Mouse (Mus musculus): ENCODE measurements around the gene Rph3al. TPM values are rescaled to one million over a fixed set of nuclear protein-coding genes. Genes with fewer than 3 reads are reported as not detected.

Rph3al gene
- polyA plus RNA-seq, 1 experiment from 2014 or later, result 2.6 TPM

DNA sequence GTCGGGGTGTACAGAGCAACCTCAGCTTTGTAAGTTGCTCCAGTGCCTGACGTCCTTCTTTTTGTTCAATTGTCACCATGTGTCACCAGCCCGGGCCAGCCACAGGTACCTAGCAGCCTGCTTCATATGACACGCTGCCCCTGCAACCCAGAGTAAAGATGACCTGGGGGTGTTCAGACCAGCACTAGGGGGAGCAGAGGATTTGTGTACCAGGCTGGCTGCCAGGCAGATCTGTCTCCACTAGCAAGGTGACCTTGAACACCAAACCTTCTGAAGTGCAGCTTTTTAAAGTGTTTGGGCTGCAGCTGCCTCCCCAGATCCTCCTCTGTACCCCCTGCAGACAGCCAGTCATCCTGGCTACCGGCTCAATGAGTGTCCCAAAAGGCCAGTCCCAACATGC, 9.0 kb upstream of the Rph3al start:
- whole genome bisulfite sequencing, result 30% methylated on average over 5 of the region's 5 CpGs

GRCm38 (mm10) chr11:75945805-75946450, 7.7 kb upstream of the Rph3al start:
- H3K27me3 ChIP-seq, result no peaks in the 10 kb centered on the region
- peaks cover 5% of the 10 kb centered on the region; the same call in 1 of the 2 replicates for H3K9me3 ChIP-seq
- ATAC-seq (ENCODE audit: low FRiP score, low read depth), result no peak
- peaks cover 21% of the 10 kb centered on the region for H3K4me1 ChIP-seq
- 0 out of 2 replicates have a peak overlapping the region, but pooled peaks have one; percentile 20 for H3K9ac ChIP-seq
- WGBS, result 14% methylated on average over 9 of the region's 9 CpGs
- H3K27ac ChIP-seq, result no peak overlapping the region
- no peak overlapping the region for H3K4me3 ChIP-seq
- no peak overlapping the region for H3K4me2 ChIP-seq (replicated peaks)
- H3K36me3 ChIP-seq, result no peaks in the 10 kb centered on the region

More for the DNA sequence above, 9.0 kb upstream of the Rph3al start:
- Histone ChIP-seq H3K9me3 (peaks cover 5% of the 10 kb centered on the region; the same call in 1 of the 2 replicates), H3K4me3 (no peak overlapping the region), H3K4me2 (replicated peaks) (no peak overlapping the region), H3K36me3 (no peaks in the 10 kb centered on the region), H3K27me3 (no peaks in the 10 kb centered on the region), H3K27ac (no peak overlapping the region), H3K4me1 (peaks cover 21% of the 10 kb centered on the region), H3K9ac (no peak overlapping the region)
- no peak for ATAC-seq (ENCODE audit: low FRiP score, low read depth)

- Histone ChIP-seq H3K9ac (peak overlapping the region; percentile 36; the same call in 1 of the 2 replicates), H3K27me3 (no peaks in the 10 kb centered on the region), H3K36me3 (no peaks in the 10 kb centered on the region), H3K9me3 (no peaks in the 10 kb centered on the region), H3K27ac (peak overlapping the region; percentile 39; the same call in 1 of the 2 replicates), H3K4me3 (no peak overlapping the region), H3K4me2 (replicated peaks) (peak overlapping the region; percentile 43), H3K4me1 (peaks cover 39% of the 10 kb centered on the region)
- 26% methylated on average over 6 of the region's 6 CpGs for WGBS
- peak; percentile 88 for ATAC-seq (ENCODE audit: low FRiP score, low read depth)
These were observed 808 bp downstream of the Rph3al start for GRCm38 (mm10) chr11:75937370-75937871.

GRCm38 (mm10) chr11:75935819-75936430, 2.3 kb downstream of the Rph3al start:
- H3K9ac ChIP-seq, result no peak overlapping the region
- H3K4me2 ChIP-seq (replicated peaks), result no peak overlapping the region
- no peaks in the 10 kb centered on the region for H3K9me3 ChIP-seq
- no peak overlapping the region for H3K4me3 ChIP-seq
- H3K27me3 ChIP-seq, result no peaks in the 10 kb centered on the region
- H3K4me1 ChIP-seq, result peaks cover 49% of the 10 kb centered on the region
- H3K36me3 ChIP-seq, result no peaks in the 10 kb centered on the region
- H3K27ac ChIP-seq, result peak overlapping the region; percentile 12
- WGBS, result 52% methylated on average over 7 of the region's 7 CpGs
- ATAC-seq (ENCODE audit: low FRiP score, low read depth), result no peak

DNA sequence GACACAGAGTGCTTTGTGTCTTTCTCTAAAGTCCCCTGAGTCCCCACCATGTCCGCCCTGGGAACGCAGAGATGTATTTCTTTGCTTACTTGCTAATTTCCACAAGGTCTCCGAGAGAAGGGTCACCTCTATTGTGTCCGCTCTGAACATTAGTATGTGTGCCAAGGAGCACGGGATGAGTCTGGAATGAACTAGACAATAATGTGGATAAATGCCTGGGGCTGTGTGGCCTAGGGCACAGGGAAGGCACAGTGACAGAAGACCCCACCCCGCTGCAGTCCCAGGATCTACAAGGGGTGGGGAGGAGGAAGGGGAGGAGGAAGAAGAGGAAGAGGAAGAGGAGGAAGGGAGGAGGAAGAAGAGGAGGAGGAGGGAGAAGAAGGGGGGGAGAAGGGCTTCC, 3.8 kb downstream of the Rph3al start:
- Histone ChIP-seq H3K27ac (no peak overlapping the region), H3K4me1 (peaks cover 56% of the 10 kb centered on the region), H3K36me3 (no peaks in the 10 kb centered on the region), H3K9ac (no peak overlapping the region), H3K27me3 (no peaks in the 10 kb centered on the region), H3K4me3 (no peak overlapping the region), H3K9me3 (no peaks in the 10 kb centered on the region), H3K4me2 (replicated peaks) (no peak overlapping the region)
- 87% methylated on average over 6 of the region's 6 CpGs for WGBS
- no peak for ATAC-seq (ENCODE audit: low FRiP score, low read depth)

DNA sequence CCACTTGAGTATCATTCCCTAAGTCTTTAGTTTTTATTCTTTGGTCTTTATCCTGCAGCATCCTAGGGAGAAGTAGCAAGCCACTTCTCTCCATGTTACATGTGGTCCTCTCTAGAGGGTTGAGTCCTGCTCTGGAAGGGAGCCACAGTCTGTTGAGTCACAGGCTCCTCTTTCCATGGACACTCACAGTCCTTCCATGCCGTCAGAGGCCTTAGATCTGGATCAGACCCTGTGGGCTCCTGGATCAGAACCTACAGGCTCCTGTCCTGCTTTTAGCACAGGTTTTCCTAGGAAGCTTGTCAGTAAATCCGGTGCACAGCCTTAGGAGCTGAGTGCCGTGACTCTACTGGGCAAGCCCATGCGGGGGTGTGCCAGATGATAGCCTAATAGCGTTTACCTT, 4.9 kb downstream of the Rph3al start:
- H3K36me3 ChIP-seq, result no peaks in the 10 kb centered on the region
- H3K4me1 ChIP-seq, result peaks cover 50% of the 10 kb centered on the region
- H3K4me2 ChIP-seq (replicated peaks), result no peak overlapping the region
- 80% methylated on average over 5 of the region's 5 CpGs for WGBS
- no peak overlapping the region for H3K27ac ChIP-seq
- H3K9ac ChIP-seq, result no peak overlapping the region
- H3K27me3 ChIP-seq, result no peaks in the 10 kb centered on the region
- no peak overlapping the region for H3K4me3 ChIP-seq
- ATAC-seq (ENCODE audit: low FRiP score, low read depth), result no peak
- no peaks in the 10 kb centered on the region for H3K9me3 ChIP-seq

- Histone ChIP-seq H3K4me1 (peaks cover 39% of the 10 kb centered on the region), H3K9ac (no peak overlapping the region), H3K27ac (no peak overlapping the region), H3K4me3 (no peak overlapping the region), H3K27me3 (no peaks in the 10 kb centered on the region), H3K36me3 (no peaks in the 10 kb centered on the region), H3K4me2 (replicated peaks) (no peak overlapping the region), H3K9me3 (no peaks in the 10 kb centered on the region)
- ATAC-seq (ENCODE audit: low FRiP score, low read depth), result no peak
- WGBS, result 21% methylated on average over 11 of the region's 11 CpGs
These were observed 7.1 kb downstream of the Rph3al start for GRCm38 (mm10) chr11:75930911-75931678.

GRCm38 (mm10) chr11:75930208-75930607, 8.0 kb downstream of the Rph3al start:
- Histone ChIP-seq H3K4me1 (peaks cover 39% of the 10 kb centered on the region), H3K27ac (no peak overlapping the region), H3K9me3 (no peaks in the 10 kb centered on the region), H3K4me2 (replicated peaks) (no peak overlapping the region), H3K36me3 (no peaks in the 10 kb centered on the region), H3K9ac (no peak overlapping the region), H3K4me3 (no peak overlapping the region), H3K27me3 (no peaks in the 10 kb centered on the region)
- no peak for ATAC-seq (ENCODE audit: low FRiP score, low read depth)
- 73% methylated on average over 9 of the region's 9 CpGs for WGBS

DNA sequence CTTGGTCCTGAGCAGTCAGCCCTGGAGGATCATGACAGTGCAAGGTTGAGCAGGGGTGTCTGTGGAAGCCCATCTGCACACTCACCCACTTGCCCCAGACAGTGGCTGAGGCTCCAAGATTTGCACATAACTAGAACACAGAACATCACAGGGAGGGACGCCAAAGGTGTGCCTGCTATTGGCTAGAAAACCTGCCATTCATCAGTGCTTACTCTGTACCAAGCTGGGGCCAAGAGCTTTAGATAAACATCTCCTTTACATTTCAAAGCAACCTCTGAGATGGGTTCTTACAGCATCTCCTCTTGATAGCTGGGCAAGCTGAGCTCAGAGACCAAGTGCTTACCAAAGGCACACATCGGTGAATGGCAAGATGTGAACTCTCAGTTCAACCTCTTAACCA, 10.3 kb downstream of the Rph3al start:
- H3K9ac ChIP-seq, result no peak overlapping the region
- H3K4me1 ChIP-seq, result peaks cover 38% of the 10 kb centered on the region
- no peak overlapping the region for H3K27ac ChIP-seq
- no peak overlapping the region for H3K4me3 ChIP-seq
- 82% methylated on average over 2 of the region's 2 CpGs for WGBS
- H3K36me3 ChIP-seq, result no peaks in the 10 kb centered on the region
- no peaks in the 10 kb centered on the region for H3K9me3 ChIP-seq
- no peak for ATAC-seq (ENCODE audit: low FRiP score, low read depth)
- H3K27me3 ChIP-seq, result no peaks in the 10 kb centered on the region
- H3K4me2 ChIP-seq (replicated peaks), result no peak overlapping the region

GRCm38 (mm10) chr11:75926431-75927312, 11.6 kb downstream of the Rph3al start:
- WGBS, result 50% methylated on average over 13 of the region's 13 CpGs
- H3K4me2 ChIP-seq (replicated peaks), result no peak overlapping the region

GRCm38 (mm10) chr11:75925801-75926200, 12.4 kb downstream of the Rph3al start:
- Histone ChIP-seq H3K27ac (no peak overlapping the region), H3K36me3 (no peaks in the 10 kb centered on the region), H3K9ac (no peak overlapping the region), H3K4me3 (no peak overlapping the region), H3K4me2 (replicated peaks) (no peak overlapping the region), H3K9me3 (no peaks in the 10 kb centered on the region), H3K27me3 (no peaks in the 10 kb centered on the region), H3K4me1 (peaks cover 41% of the 10 kb centered on the region)
- no peak for ATAC-seq (ENCODE audit: low FRiP score, low read depth)
- WGBS, result 45% methylated on average over 7 of the region's 7 CpGs

More at GRCm38 (mm10) chr11:75926431-75927312, 11.6 kb downstream of the Rph3al start:
- H3K36me3 ChIP-seq, result no peaks in the 10 kb centered on the region
- no peak for ATAC-seq (ENCODE audit: low FRiP score, low read depth)
- H3K27ac ChIP-seq, result no peak overlapping the region
- H3K4me1 ChIP-seq, result peaks cover 45% of the 10 kb centered on the region
- H3K27me3 ChIP-seq, result no peaks in the 10 kb centered on the region
- no peaks in the 10 kb centered on the region for H3K9me3 ChIP-seq
- peak overlapping the region; percentile 2; the same call in 1 of the 2 replicates for H3K9ac ChIP-seq
- H3K4me3 ChIP-seq, result no peak overlapping the region

All from limb, embryonic 13.5 days (tissue).